Mouse (Mus musculus): ENCODE results near the gene Ubp1.
"Not testable (repeated sequence)": the region's sequence is repeated elsewhere in the genome, so short reads cannot be mapped to it uniquely, and the experiment has no call there.

Gene Ubp1

GRCm38 (mm10) chr9:113930534-113931374 is at the start of gene Ubp1:
TSS of gene Ubp1 (plus strand) at chr9:113930934.
- DNase-seq: peak; percentile 94 to 95

- DNase-seq: no peak
These were observed 35.8 kb upstream of the Ubp1 start for GRCm38 (mm10) chr9:113894903-113895302.

GRCm38 (mm10) chr9:113903136-113903535 is 27.6 kb upstream of the Ubp1 start:
- DNase-seq: no peak

GRCm38 (mm10) chr9:113904315-113904714 is 26.4 kb upstream of the Ubp1 start:
- DNase-seq: not testable (repeated sequence)

GRCm38 (mm10) chr9:113915789-113916188 is 14.9 kb upstream of the Ubp1 start:
- DNase-seq: no peak

GRCm38 (mm10) chr9:113922677-113923076 is 8.1 kb upstream of the Ubp1 start:
- DNase-seq: no peak

GRCm38 (mm10) chr9:113924883-113925282 is 5.9 kb upstream of the Ubp1 start:
- DNase-seq: no peak

- DNase-seq: no peak
These were observed 2.1 kb upstream of the Ubp1 start for GRCm38 (mm10) chr9:113928591-113928990.

- no peak for DNase-seq
These were observed 1.1 kb upstream of the Ubp1 start for GRCm38 (mm10) chr9:113929676-113930075.

GRCm38 (mm10) chr9:113931375-113932099 is 803 bp downstream of the Ubp1 start:
- peak; percentile 34 to 45 for DNase-seq

GRCm38 (mm10) chr9:113932100-113932470 is 1.4 kb downstream of the Ubp1 start:
- DNase-seq: no peak

- no peak for DNase-seq
These were observed 1.8 kb downstream of the Ubp1 start for GRCm38 (mm10) chr9:113932501-113932900.

GRCm38 (mm10) chr9:113935638-113936037 is 4.9 kb downstream of the Ubp1 start:
- no peak for DNase-seq

- DNase-seq: peak; percentile 37 to 50
These were observed 8.5 kb downstream of the Ubp1 start for GRCm38 (mm10) chr9:113939063-113939850.

- no peak for DNase-seq
These were observed 10.5 kb downstream of the Ubp1 start for GRCm38 (mm10) chr9:113941103-113941805.

GRCm38 (mm10) chr9:113943372-113943771 is 12.6 kb downstream of the Ubp1 start:
- DNase-seq: no peak

- DNase-seq: no peak
These were observed 16.5 kb downstream of the Ubp1 start for GRCm38 (mm10) chr9:113947216-113947615.

GRCm38 (mm10) chr9:113957777-113958176 is 27.0 kb downstream of the Ubp1 start:
- no peak for DNase-seq

GRCm38 (mm10) chr9:113963718-113964117 is 33.0 kb downstream of the Ubp1 start:
- DNase-seq: no peak

- DNase-seq: no peak
These were observed 33.7 kb downstream of the Ubp1 start for GRCm38 (mm10) chr9:113964415-113964814.

- DNase-seq: no peak
These were observed 36.1 kb downstream of the Ubp1 start for GRCm38 (mm10) chr9:113966838-113967237.

GRCm38 (mm10) chr9:113968967-113969366 is 38.2 kb downstream of the Ubp1 start:
- DNase-seq: no peak

- no peak for DNase-seq
These were observed 38.7 kb downstream of the Ubp1 start for GRCm38 (mm10) chr9:113969399-113969798.

Measured in cerebellum, postnatal 36 days (tissue).